Mouse (Mus musculus): ENCODE measurements at regions not wholly inside any gene's neighbourhood (a gene's known extent, or its start where the extent isn't known, plus 50 kb on each side); places are given as distances from the start of the nearest gene placed in this dataset.

DNA sequence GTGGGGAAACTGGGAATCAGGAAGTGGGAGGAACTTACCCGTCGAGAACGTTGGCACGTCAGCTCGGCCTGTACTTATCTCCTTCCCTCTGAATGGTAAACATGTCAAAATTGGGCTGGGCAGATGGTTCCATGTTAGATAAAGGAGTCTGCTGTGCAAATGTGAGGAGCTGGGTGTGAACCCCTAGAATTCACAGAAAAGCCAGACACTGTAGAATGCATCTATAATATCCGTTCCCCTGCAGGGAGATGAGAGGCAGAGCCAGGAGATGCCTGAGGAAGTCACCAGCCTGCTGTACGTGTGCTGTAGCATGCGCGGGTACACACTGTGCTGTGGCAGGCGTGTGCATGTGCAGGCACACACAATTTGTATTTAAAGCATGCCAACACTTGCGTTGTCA is 381.0 kb downstream of the Matn1 start:
- TF ChIP-seq CTCF (IDR thresholded peaks at IDR 0.05; ENCODE audit: low read depth, low read length) = no peak
- TF ChIP-seq POLR2A (IDR thresholded peaks at IDR 0.05; ENCODE audit: borderline replicate concordance, low read depth, low read length) = no peak

All from bone marrow macrophage, adult 2 months (primary cell).